Comparison of ENCODE assay signal across 6 mouse cellular contexts in genomic region chr6:64948839-64949238, GRCm38 (mm10).
A peak's percentile ranks its signal among the peaks of the same experiment; 100 is the strongest.
DNase-seq lines count a peak whose midpoint lies in the region; ATAC-seq and TF ChIP-seq lines count a peak whose summit lies in the region.
"Not testable (repeated sequence)": the region's sequence is repeated elsewhere in the genome, so short reads cannot be mapped to it uniquely, and the experiment has no call there.

No protein-coding gene starts in this region.

- not testable (repeated sequence) for H3K27me3 ChIP-seq in CH12.LX (replicated peaks); MEL (ENCODE audit: control insufficient read depth in 1 of 2, insufficient read depth in 2 of 2, low read length in 2 of 2)

- in situ Hi-C loops in CH12.LX (cut with MboI; ENCODE audit: low pct_ligation_motif_present, low pct_unique_long_range_greater_than_20kb, low sequenced_read_pairs), result not testable (repeated sequence)

- H3K4me1 ChIP-seq in CH12.LX (ENCODE audit: control insufficient read depth in 1 of 2, insufficient read depth in 2 of 2); MEL (ENCODE audit: control insufficient read depth in 1 of 2, insufficient read depth in 2 of 2, low read length in 2 of 2): not testable (repeated sequence)

- dilution Hi-C loops in CH12.LX (cut with MboI; ENCODE audit: extremely low pct_ligation_motif_present, extremely low pct_unique_long_range_greater_than_20kb, low sequenced_read_pairs), result not testable (repeated sequence)

- not testable (repeated sequence) for H3K9me3 ChIP-seq in CH12.LX (replicated peaks; ENCODE audit: low read length); MEL (replicated peaks; ENCODE audit: insufficient read depth, low read length)

- not testable (repeated sequence) for TF ChIP-seq EP300 in CH12.LX (IDR thresholded peaks at IDR 0.05; ENCODE audit: low read length); MEL (IDR thresholded peaks at IDR 0.05; ENCODE audit: low read depth in 1 of 2, low read length in 2 of 2)

- H3K79me2 ChIP-seq in CH12.LX (replicated peaks; ENCODE audit: control insufficient read depth, extremely low read depth, insufficient read depth, poor library complexity, severe bottlenecking); MEL (ENCODE audit: control insufficient read depth, insufficient read depth, low read length, poor library complexity): not testable (repeated sequence)

- not testable (repeated sequence) for H3K9ac ChIP-seq in CH12.LX (ENCODE audit: insufficient read depth, low read depth); MEL (ENCODE audit: control insufficient read depth, low read depth, low read length, poor library complexity, severe bottlenecking)

- not testable (repeated sequence) for H3K36me3 ChIP-seq in CH12.LX (replicated peaks in 1 of 2; ENCODE audit: control insufficient read depth in 1 of 2, insufficient read depth in 1 of 2, low read length in 1 of 2); MEL (ENCODE audit: control insufficient read depth in 1 of 2, insufficient read depth in 2 of 2, low read length in 2 of 2)

- ATAC-seq in common myeloid progenitor, adult 5-6 weeks (replicated peaks; ENCODE audit: low read depth, poor library complexity, severe bottlenecking), result peak; percentile 45; the same call in 1 of the 2 replicates

- DNase-seq in CH12.LX (ENCODE audit: extremely low read depth), result peak; percentile 15
- DNase-seq in MEL (ENCODE audit: low read depth, low spot score), result peak; percentile 28
- DNase-seq in ZHBTc4 (ENCODE audit: low read depth, low spot score), result peak; percentile 20
- peak; percentile 1 for DNase-seq in lung, postnatal 36 days
- peak; percentile 21 for DNase-seq in thymus, postnatal 4 days

- not testable (repeated sequence) for H3K27ac ChIP-seq in CH12.LX (ENCODE audit: insufficient read depth, low read depth); MEL (ENCODE audit: control insufficient read depth, low read depth, low read length)

- H3K4me3 ChIP-seq in CH12.LX (replicated peaks in 1 of 3; ENCODE audit: low read depth in 2 of 3, low read length in 2 of 3, poor library complexity in 1 of 3); MEL (ENCODE audit: control insufficient read depth in 1 of 2, insufficient read depth in 1 of 2, low read depth in 2 of 2, low read length in 2 of 2): not testable (repeated sequence)

- H3K4me2 ChIP-seq in CH12.LX (ENCODE audit: insufficient read depth, low read depth, poor library complexity, severe bottlenecking), result not testable (repeated sequence)

- TF ChIP-seq POLR2A in CH12.LX (IDR thresholded peaks at IDR 0.05; ENCODE audit: low read depth, low read length); MEL (IDR thresholded peaks at IDR 0.05; ENCODE audit: control insufficient read depth in 1 of 2, insufficient read depth in 1 of 2, low read depth in 1 of 2, low read length in 2 of 2, poor library complexity in 1 of 2): not testable (repeated sequence)

- TF ChIP-seq CTCF in CH12.LX (conservative IDR thresholded peaks at IDR 0.05 in 1 of 2, IDR thresholded peaks at IDR 0.05 in 1 of 2; ENCODE audit: low read depth in 2 of 2, low read length in 2 of 2), result 0 out of 4 replicates have a peak, but pooled peaks of 1 of the 2 experiments have one; percentile 6
- not testable (repeated sequence) for TF ChIP-seq CTCF in MEL (IDR thresholded peaks at IDR 0.05 in 2 of 3, conservative IDR thresholded peaks at IDR 0.05 in 1 of 3; ENCODE audit: control insufficient read depth in 1 of 3, insufficient read depth in 1 of 3, low read depth in 2 of 3, low read length in 3 of 3, poor library complexity in 1 of 3, severe bottlenecking in 1 of 3)

- TF ChIP-seq RAD21 in CH12.LX (IDR thresholded peaks at IDR 0.05; ENCODE audit: low read depth, low read length); MEL (IDR thresholded peaks at IDR 0.05; ENCODE audit: low read depth, low read length): not testable (repeated sequence)
